ENCODE assay signal across 8 mouse cellular contexts in genomic region chrX:20704295-20705082, GRCm38 (mm10). TPM values are rescaled to one million over a fixed set of nuclear protein-coding genes. Genes with fewer than 3 reads are reported as not detected.
DNase-seq lines count a peak whose midpoint lies in the region; ATAC-seq and TF ChIP-seq lines count a peak whose summit lies in the region.

No protein-coding gene starts in this region.

- peak; percentile 63; the same call in 1 of the 2 replicates for TF ChIP-seq POLR2A in embryonic fibroblast, embryonic 13.5 days (IDR thresholded peaks at IDR 0.05; ENCODE audit: low read depth, low read length)

- H3K4me3 ChIP-seq in embryonic fibroblast, embryonic 13.5 days (ENCODE audit: insufficient read depth, low read length) = peak overlapping the region; percentile 58
- peak overlapping the region; percentile 59 for H3K4me3 ChIP-seq in kidney, embryonic 14.5 days (ENCODE audit: low read length)
- H3K4me3 ChIP-seq in limb, embryonic 15.5 days = peak overlapping the region; percentile 56
- H3K4me3 ChIP-seq in midbrain, postnatal 0 days (ENCODE audit: low read depth, low read length) = peak overlapping the region; percentile 55

- no peaks in the 10 kb centered on the region for H3K27me3 ChIP-seq in kidney, embryonic 14.5 days (ENCODE audit: control insufficient read depth, insufficient read depth, low read length)
- H3K27me3 ChIP-seq in limb, embryonic 15.5 days = no peaks in the 10 kb centered on the region
- H3K27me3 ChIP-seq in midbrain, postnatal 0 days (ENCODE audit: insufficient read depth, low read length) = no peaks in the 10 kb centered on the region

- H3K27ac ChIP-seq in embryonic fibroblast, embryonic 13.5 days (ENCODE audit: insufficient read depth, low read length) = peak overlapping the region; percentile 83
- peak overlapping the region; percentile 93 for H3K27ac ChIP-seq in kidney, embryonic 14.5 days (ENCODE audit: low read depth, low read length)
- peak overlapping the region; percentile 93 for H3K27ac ChIP-seq in limb, embryonic 15.5 days
- peak overlapping the region; percentile 93 for H3K27ac ChIP-seq in midbrain, postnatal 0 days (ENCODE audit: low read depth, low read length)

- H3K9ac ChIP-seq in kidney, embryonic 14.5 days (ENCODE audit: low read depth, low read length) = peak overlapping the region; percentile 69
- peak overlapping the region; percentile 44 for H3K9ac ChIP-seq in limb, embryonic 15.5 days
- H3K9ac ChIP-seq in midbrain, postnatal 0 days (replicated peaks; ENCODE audit: low read length, poor library complexity, severe bottlenecking) = peak overlapping the region; percentile 75

- no peaks in the 10 kb centered on the region for H3K4me1 ChIP-seq in embryonic fibroblast, embryonic 13.5 days (ENCODE audit: control insufficient read depth, insufficient read depth, low read length)
- no peaks in the 10 kb centered on the region for H3K4me1 ChIP-seq in kidney, embryonic 14.5 days (ENCODE audit: control insufficient read depth, insufficient read depth, low read length)
- H3K4me1 ChIP-seq in limb, embryonic 15.5 days = no peaks in the 10 kb centered on the region
- no peaks in the 10 kb centered on the region for H3K4me1 ChIP-seq in midbrain, postnatal 0 days (ENCODE audit: insufficient read depth, low read length)

- H3K9me3 ChIP-seq in kidney, embryonic 14.5 days (ENCODE audit: control insufficient read depth, low read length) = no peaks in the 10 kb centered on the region
- no peaks in the 10 kb centered on the region for H3K9me3 ChIP-seq in limb, embryonic 15.5 days
- H3K9me3 ChIP-seq in midbrain, postnatal 0 days (ENCODE audit: low read length) = no peaks in the 10 kb centered on the region

- peak; percentile 87 for DNase-seq in CD4-positive helper T cell, adult 2 months (ENCODE audit: low read depth, low spot score)
- peak; percentile 96 for DNase-seq in brain, adult 2 months (ENCODE audit: low read depth, low spot score)
- peak; percentile 71 to 76 for DNase-seq in heart, adult 9 months (ENCODE audit: low spot score in 2 of 2)
- peak; percentile 89 for DNase-seq in midbrain, postnatal 0 days (ENCODE audit: low spot score)
- peak; percentile 64 to 80 for DNase-seq in spleen, postnatal 4 days (ENCODE audit: low spot score in 2 of 2)

- TF ChIP-seq CTCF in embryonic fibroblast, embryonic 13.5 days (IDR thresholded peaks at IDR 0.05; ENCODE audit: borderline replicate concordance, insufficient read depth, low read length) = no peak
- no peak for TF ChIP-seq CTCF in midbrain, postnatal 0 days (IDR thresholded peaks at IDR 0.05)

- WGBS in kidney, embryonic 14.5 days = 23% methylated on average over 31 of the region's 32 CpGs
- 26% methylated on average over 32 of the region's 32 CpGs for WGBS in limb, embryonic 15.5 days
- 21% methylated on average over 32 of the region's 32 CpGs for WGBS in midbrain, postnatal 0 days

- peaks cover 1% of the 10 kb centered on the region; the same call in 1 of the 2 replicates for H3K36me3 ChIP-seq in kidney, embryonic 14.5 days (ENCODE audit: control insufficient read depth, insufficient read depth, low read length)
- 0 out of 2 replicates have a peak, but pooled peaks cover under 1% of the 10 kb centered on the region for H3K36me3 ChIP-seq in limb, embryonic 15.5 days
- H3K36me3 ChIP-seq in midbrain, postnatal 0 days (ENCODE audit: insufficient read depth, low read length) = no peaks in the 10 kb centered on the region

- H3K4me2 ChIP-seq in kidney, embryonic 14.5 days (replicated peaks; ENCODE audit: low read depth, low read length) = peak overlapping the region; percentile 39; the same call in 1 of the 2 replicates
- H3K4me2 ChIP-seq in limb, embryonic 15.5 days = peak overlapping the region; percentile 41
- peak overlapping the region; percentile 41 for H3K4me2 ChIP-seq in midbrain, postnatal 0 days (ENCODE audit: low read depth, low read length, poor library complexity, severe bottlenecking)

- peak; percentile 98 for ATAC-seq in kidney, embryonic 14.5 days (ENCODE audit: low FRiP score, low TSS enrichment)
- peak; percentile 93 for ATAC-seq in limb, embryonic 15.5 days (ENCODE audit: insufficient number of reproducible peaks, low FRiP score, low TSS enrichment, low read depth)
- peak; percentile 89 for ATAC-seq in midbrain, postnatal 0 days (ENCODE audit: low FRiP score)

RNA-seq across cellular contexts. Expression of gene Usp11, which starts 0.8 kb away (rescaled TPM):
- 13.1 and 22.9 TPM in 2 replicates for polyA plus RNA-seq in embryonic fibroblast, embryonic 13.5 days (2011; ENCODE audit: insufficient read length, low read depth, missing spikeins)
- polyA plus RNA-seq in kidney, embryonic 14.5 days (2014; fragmentation: Nextera tagmentation; extraction: Ambion mirVana) = 22.7 and 39.7 TPM in 2 replicates
- 45.3 and 45.6 TPM in 2 replicates for polyA plus RNA-seq in limb, embryonic 15.5 days (2015; fragmentation: Nextera tagmentation; extraction: Ambion mirVana)
- 95.1 and 95.4 TPM in 2 replicates for total RNA-seq in midbrain, postnatal 0 days (2014; rRNA removed)
- polyA plus RNA-seq in midbrain, postnatal 0 days (2015; fragmentation: Nextera tagmentation; extraction: Ambion mirVana) = 76.2 and 77.0 TPM in 2 replicates

RNA-seq across cellular contexts. Expression of gene Cdk16, which starts 16.7 kb away (rescaled TPM):
- polyA plus RNA-seq in embryonic fibroblast, embryonic 13.5 days (2011; ENCODE audit: insufficient read length, low read depth, missing spikeins) = 129 and 141 TPM in 2 replicates
- 76.7 and 80.6 TPM in 2 replicates for polyA plus RNA-seq in kidney, embryonic 14.5 days (2014; fragmentation: Nextera tagmentation; extraction: Ambion mirVana)
- 115 and 119 TPM in 2 replicates for polyA plus RNA-seq in limb, embryonic 15.5 days (2015; fragmentation: Nextera tagmentation; extraction: Ambion mirVana)
- 217 and 218 TPM in 2 replicates for total RNA-seq in midbrain, postnatal 0 days (2014; rRNA removed)
- polyA plus RNA-seq in midbrain, postnatal 0 days (2015; fragmentation: Nextera tagmentation; extraction: Ambion mirVana) = 171 and 173 TPM in 2 replicates

RNA-seq across cellular contexts. Expression of gene Uba1, which starts 46.4 kb away (rescaled TPM):
- 312 and 384 TPM in 2 replicates for polyA plus RNA-seq in embryonic fibroblast, embryonic 13.5 days (2011; ENCODE audit: insufficient read length, low read depth, missing spikeins)
- polyA plus RNA-seq in kidney, embryonic 14.5 days (2014; fragmentation: Nextera tagmentation; extraction: Ambion mirVana) = 118 and 194 TPM in 2 replicates
- polyA plus RNA-seq in limb, embryonic 15.5 days (2015; fragmentation: Nextera tagmentation; extraction: Ambion mirVana) = 190 and 191 TPM in 2 replicates
- total RNA-seq in midbrain, postnatal 0 days (2014; rRNA removed) = 594 and 646 TPM in 2 replicates
- polyA plus RNA-seq in midbrain, postnatal 0 days (2015; fragmentation: Nextera tagmentation; extraction: Ambion mirVana) = 263 and 265 TPM in 2 replicates

Comparison
In these comparisons a context has a peak if more than half of its experiments do, and no peak if none do; other contexts are left out.
1. Peak in every context shown above with its lines: DNase-seq, ATAC-seq, H3K4me3 ChIP-seq and H3K27ac ChIP-seq.